Mouse (Mus musculus) left cerebral cortex, postnatal 4 days (tissue): Measurements from ENCODE around the gene Dnajb1. TPM values are rescaled to one million over a fixed set of nuclear protein-coding genes. Genes with fewer than 3 reads are reported as not detected.

Experiments used
- DNase-seq: peaks from one replicate; pipeline ENCODE4 v3.0.0-alpha.2; 2022
- intact Hi-C: fragments of 180-260 bp; cut with DNase I; formaldehyde crosslinking; loops from one replicate; pipeline ENCODE4 v1.15.1; 2025
- total RNA-seq, 2 experiments: library from RNA; stranded (reverse); gene quantifications; 2 replicates each; pipeline ENCODE4 v1.2.3; 2021

The Dnajb1 gene
- total RNA-seq, 2 experiments from 2014 or later = 35.3 to 35.9 TPM

DNA sequence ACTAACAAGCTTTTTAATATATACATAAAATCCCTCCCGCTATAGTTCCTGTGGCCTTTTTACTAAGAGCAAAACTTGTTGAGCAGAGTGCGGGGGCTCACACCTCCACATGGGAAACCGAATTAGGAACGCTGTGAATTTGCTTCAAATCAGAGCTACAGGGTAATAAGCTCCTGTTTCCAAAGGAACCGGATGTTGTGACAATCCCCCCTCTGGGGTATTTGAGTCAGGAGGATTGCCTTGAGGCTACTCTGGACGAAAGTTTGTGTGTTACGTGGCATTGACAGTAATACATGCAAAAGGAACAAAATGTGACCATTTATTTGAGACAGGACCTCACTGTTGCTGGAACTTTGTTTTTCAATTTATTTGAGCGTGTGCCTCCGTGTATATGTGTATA is 1.1 kb downstream of the Dnajb1 start:
- DNase-seq = no peak
- intact Hi-C loops = no loop called here

GRCm38 (mm10) chr8:83609547-83610180 is 1.7 kb downstream of the Dnajb1 start:
- DNase-seq = no peak
- intact Hi-C loops = loop anchor here (5.0 kb wide), 1 partner anchor 973 kb away; no protein-coding TSS in a partner anchor

GRCm38 (mm10) chr8:83611921-83612320 is 3.9 kb downstream of the Dnajb1 start:
- DNase-seq = no peak
- intact Hi-C loops = loop anchor here (5.0 kb wide), 1 partner anchor 970 kb away; no protein-coding TSS in a partner anchor

DNA sequence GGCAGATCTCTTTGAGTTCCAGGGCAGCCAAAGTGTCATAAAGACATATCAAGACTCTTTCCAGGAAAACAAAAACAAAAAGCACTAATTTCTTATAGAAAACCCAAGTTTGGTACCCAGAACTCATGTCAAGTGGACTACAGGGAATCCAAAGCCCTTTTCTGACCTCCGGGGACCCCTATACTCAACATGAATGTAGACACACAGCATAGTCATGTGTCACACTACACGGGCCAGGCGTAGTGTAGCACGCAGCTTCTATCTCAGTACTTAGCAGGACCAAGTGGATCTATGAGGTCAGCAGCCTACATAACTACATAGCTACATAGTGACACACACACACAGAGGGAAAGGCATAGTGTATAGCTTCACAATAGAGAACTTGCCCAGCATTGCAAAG is 5.7 kb downstream of the Dnajb1 start:
- DNase-seq = no peak
- intact Hi-C loops = loop anchor here (5.0 kb wide), 1 partner anchor 969 kb away; no protein-coding TSS in a partner anchor

DNA sequence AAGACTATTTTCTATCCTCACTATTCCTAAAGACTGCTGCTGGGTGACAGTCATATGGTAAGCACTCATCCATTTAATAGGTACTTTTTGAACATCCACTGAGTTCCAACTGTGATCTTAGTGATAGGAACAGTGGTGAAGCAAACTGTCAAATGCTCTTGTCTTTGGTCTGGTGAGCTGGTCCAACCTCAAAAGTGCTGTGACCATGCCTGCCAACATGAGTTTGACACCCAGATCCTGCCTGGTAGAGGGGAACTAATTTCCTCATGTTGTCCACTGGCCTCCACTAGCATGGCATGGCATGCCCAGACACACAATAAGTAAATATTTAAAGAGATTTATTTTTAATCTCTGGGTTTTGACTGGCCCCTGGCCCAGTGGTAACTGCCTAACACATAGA is 8.6 kb downstream of the Dnajb1 start:
- DNase-seq = no peak
- intact Hi-C loops = no loop called here

DNA sequence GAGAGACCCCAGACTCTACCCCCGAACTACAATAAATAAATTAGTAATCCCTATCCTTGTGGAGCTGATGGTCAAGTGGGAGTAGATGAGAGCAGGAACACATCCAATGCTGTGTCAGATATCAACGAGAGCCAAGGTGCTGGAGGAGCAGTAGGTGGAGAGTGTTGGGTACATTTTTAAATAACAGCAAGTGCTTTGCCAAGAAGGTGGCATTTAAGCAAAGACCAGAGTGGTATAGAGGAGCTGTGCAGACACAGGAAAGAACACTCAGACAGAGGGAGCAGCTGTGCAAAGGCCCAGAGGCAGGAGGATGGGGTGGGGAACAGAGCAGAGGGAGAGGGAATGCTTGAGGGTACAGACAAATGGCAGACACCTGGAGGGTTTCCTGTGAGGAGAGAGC is 9.1 kb downstream of the Dnajb1 start:
- DNase-seq = no peak
- intact Hi-C loops = no loop called here

- intact Hi-C loops = no loop called here
Measured at GRCm38 (mm10) chr8:83618566-83618965, 10.6 kb downstream of the Dnajb1 start.

GRCm38 (mm10) chr8:83619568-83620285 is 11.7 kb downstream of the Dnajb1 start:
- intact Hi-C loops = no loop called here
- no peak for DNase-seq

More at GRCm38 (mm10) chr8:83618566-83618965, 10.6 kb downstream of the Dnajb1 start:
- no peak for DNase-seq

DNA sequence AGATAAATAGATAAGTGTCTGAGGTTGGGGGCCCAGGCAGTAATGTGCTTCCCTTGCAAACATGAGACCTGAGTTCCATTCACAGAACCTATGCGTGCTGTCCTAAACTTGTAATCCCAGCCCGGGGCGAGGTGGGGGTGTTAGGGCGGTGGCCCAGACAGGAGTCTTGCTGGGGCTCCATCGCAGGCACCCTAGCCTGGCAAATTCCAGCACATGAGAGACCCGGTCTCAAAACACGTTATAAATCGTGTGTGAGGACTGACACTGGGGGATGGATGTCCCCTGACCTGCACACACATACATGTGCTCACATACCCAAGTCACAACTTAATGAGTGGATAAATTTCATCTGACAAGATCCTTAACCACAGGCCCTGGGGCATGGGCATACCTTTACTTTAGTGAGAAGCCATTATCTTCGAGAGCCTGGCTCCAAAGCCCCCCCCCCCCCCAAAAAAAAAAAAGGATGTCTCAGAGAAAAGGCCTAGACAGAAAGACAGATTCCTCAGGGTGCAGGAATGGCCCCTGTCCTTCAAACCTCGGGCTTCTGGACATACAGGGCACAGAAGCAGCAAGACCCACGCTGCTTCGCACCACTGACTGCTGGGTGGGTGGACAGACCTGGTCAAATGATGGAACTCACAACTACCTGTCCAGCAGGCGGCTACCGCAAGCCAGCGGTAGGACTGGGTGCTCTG is 13.8 kb downstream of the Dnajb1 start:
- intact Hi-C loops = no loop called here

GRCm38 (mm10) chr8:83622389-83622989 is 14.5 kb downstream of the Dnajb1 start:
- DNase-seq = peak; percentile 91
- intact Hi-C loops = no loop called here

More for the DNA sequence above, 13.8 kb downstream of the Dnajb1 start:
- no peak for DNase-seq

DNA sequence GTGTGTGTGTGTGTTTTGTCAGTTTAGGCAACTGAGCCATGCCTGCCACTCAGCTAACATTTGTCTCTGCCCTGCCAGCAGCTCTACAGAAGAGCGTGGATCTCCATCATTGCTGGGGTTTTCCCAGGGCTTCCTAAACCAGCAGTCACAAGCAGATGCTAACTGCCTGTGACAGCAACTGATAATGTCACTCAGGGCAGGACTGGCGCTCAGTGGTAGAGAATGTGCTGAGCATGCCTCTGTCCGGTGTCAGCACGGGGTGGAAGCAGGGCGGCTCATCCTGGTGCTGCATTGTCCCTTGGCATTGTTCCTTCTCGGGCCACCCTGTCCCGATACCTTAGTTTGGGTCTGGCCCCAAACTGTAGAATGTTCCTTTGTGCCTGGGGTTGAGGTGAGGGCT is 15.6 kb downstream of the Dnajb1 start:
- intact Hi-C loops = no loop called here
- no peak for DNase-seq

DNA sequence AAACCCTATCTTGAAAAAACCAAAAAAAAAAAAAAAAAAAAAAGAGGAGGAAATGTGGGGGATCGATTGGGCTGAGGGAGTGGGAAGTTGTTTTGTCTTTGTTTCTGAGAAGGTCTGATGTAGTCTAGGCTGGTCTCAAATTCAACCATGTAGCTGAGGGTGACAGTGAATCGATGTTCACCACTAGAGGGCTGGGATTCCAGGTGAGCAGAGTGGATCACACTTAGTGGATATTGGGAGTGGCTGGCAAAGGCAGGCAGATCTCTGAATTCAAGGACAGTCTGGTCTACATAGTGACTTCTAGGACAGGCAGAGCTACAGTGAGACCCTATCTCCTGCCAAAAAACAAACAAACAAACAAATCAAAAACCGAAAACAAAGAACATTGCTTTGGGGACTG is 16.7 kb downstream of the Dnajb1 start:
- DNase-seq = peak; percentile 22
- intact Hi-C loops = no loop called here

DNA sequence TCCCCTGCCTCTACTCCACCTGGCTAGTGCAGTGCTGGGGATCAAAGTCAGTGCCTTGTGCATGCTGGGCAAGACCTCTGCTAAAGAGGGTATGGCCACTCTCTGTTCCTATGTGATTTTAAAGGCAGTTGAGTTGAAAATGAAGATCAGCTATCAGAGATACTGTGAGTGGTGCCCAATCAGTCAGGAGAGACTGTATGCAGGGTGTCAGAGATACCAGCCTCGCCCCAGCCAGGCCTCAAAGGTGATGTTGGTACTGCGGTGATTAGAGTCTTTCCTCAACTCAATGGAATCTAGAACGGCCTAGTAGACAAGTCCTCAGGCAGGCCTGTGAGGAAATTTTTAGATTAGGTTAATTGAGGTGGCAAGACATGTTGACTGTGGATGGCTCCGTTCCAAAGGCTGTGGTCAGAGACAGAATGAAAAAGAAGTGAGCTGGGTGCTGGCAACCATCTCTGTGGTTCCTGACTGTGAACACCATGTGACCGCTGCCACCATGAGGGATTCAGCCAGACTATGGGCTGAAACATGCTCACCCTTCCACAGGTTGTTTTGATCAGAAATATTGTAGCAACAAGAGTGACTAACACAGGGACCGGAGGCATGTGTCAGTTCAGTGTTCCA is 17.8 kb downstream of the Dnajb1 start:
- intact Hi-C loops = no loop called here

DNA sequence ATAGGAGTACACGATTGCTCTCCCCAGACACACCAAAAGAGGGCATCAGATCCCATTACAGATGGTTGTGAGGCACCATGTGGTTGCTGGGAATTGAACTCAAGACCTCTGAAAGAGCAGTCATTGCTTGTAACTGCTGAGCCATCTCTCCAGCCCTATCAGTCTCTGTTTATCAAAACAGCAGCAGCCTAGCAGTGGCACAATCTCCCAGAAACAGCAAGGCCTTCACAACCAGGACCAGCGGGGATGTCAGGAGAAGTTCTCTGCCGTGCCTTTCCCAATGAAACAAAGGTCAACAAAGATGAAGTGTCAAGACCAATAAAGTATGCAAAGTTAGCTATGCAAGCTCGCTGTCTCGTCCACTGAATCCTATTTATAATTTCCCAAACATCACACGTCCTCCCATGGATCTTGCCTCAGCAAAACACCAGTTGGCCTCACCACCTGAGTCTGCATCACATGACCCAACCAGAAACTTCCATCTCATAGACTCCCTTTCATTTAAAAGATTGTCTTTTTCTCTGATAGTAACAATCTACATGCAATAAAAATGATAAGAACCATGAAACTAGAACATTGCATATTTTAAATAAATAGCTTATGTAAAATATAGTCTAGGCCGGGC is 24.2 kb downstream of the Dnajb1 start:
- intact Hi-C loops = no loop called here
- no peak for DNase-seq

More for the DNA sequence above, 17.8 kb downstream of the Dnajb1 start:
- DNase-seq = no peak

GRCm38 (mm10) chr8:83638856-83639255 is 30.9 kb downstream of the Dnajb1 start:
- DNase-seq = no peak
- intact Hi-C loops = no loop called here

GRCm38 (mm10) chr8:83639649-83640048 is 31.7 kb downstream of the Dnajb1 start:
- DNase-seq = no peak
- intact Hi-C loops = no loop called here

- intact Hi-C loops = no loop called here
- no peak for DNase-seq
Measured at GRCm38 (mm10) chr8:83647511-83647910, 39.5 kb downstream of the Dnajb1 start.

- intact Hi-C loops = no loop called here
- no peak for DNase-seq
Measured at GRCm38 (mm10) chr8:83648031-83648430, 40.0 kb downstream of the Dnajb1 start.

GRCm38 (mm10) chr8:83649699-83650098 is 41.7 kb downstream of the Dnajb1 start:
- DNase-seq = no peak

GRCm38 (mm10) chr8:83652030-83652743 is 44.2 kb downstream of the Dnajb1 start, which contains the start of gene Gipc1:
TSS of gene Gipc1 (plus strand) at chr8:83652677.
- peak; percentile 98 for DNase-seq
- intact Hi-C loops = no loop called here

More at GRCm38 (mm10) chr8:83649699-83650098, 41.7 kb downstream of the Dnajb1 start:
- intact Hi-C loops = no loop called here
